Mouse (Mus musculus): ENCODE data around the gene Hist1h2ai. TPM values are rescaled to one million over a fixed set of nuclear protein-coding genes. Genes with fewer than 3 reads are reported as not detected.
"Not testable (repeated sequence)": the region's sequence is repeated elsewhere in the genome, so short reads cannot be mapped to it uniquely, and the experiment has no call there.

Gene Hist1h2ai
- total RNA-seq (2021), result 9.0 and 60.3 TPM in 2 replicates
- long read RNA-seq, result 0 reads

DNA sequence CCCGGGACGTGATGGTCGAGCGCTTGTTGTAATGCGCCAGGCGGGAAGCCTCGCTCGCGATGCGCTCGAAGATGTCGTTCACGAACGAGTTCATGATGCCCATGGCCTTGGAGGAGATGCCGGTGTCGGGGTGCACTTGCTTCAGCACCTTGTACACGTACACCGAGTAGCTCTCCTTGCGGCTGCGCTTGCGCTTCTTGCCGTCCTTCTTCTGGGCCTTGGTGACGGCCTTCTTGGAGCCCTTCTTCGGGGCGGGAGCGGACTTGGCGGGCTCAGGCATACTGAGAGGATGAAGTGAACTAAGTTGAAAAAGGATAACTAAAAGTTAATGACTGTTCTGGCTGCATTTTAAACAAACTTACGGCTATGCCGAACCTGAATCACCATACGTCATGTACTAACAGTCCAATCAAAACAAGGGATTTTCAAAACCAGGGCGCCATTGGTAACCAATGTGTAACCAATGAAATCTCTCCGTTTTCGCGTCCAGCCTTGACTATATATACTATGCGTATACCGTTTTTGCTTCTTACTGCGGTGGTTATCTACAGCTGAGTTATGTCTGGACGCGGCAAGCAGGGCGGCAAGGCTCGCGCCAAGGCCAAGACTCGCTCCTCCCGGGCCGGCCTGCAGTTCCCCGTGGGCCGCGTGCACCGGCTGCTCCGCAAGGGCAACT lies at the start of gene Hist1h2ai, which contains the start of gene Hist1h2bl:
TSS of gene Hist1h2ai (plus strand) at position 559 of the 676 bp plus-strand sequence.
TSS of gene Hist1h2bl (minus strand) at position 280 of the 676 bp plus-strand sequence.
- peak; percentile 60 for DNase-seq

DNA sequence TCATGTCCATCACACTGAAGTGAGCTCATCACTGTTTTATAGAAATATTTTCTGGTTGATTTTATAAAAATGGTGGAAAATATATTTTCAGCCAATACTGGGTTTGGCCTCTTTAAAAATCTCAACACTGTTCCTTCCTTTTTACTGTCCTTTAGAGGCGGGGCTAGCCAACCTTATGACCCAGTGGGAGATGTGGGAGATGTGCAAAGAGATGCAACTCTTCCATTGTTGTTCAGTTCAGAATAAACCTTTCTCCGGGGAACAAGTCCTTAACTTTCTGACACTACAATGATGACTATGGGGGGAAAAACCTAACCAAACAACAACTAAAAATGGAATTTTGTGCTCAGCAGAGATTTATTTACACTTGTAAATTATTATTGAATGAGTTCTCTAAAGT lies 38.9 kb upstream of the Hist1h2ai start, which contains the start of gene Olfr1360:
TSS of gene Olfr1360 (minus strand) at position 101 of the 400 bp plus-strand sequence.
- DNase-seq, result no peak

- DNase-seq, result no peak
Measured at GRCm38 (mm10) chr13:21697811-21698210, 18.4 kb upstream of the Hist1h2ai start, which contains the start of gene Olfr1359. Gene Olfr1359 (plus strand): TSS chr13:21698111.

- DNase-seq, result no peak
Measured at GRCm38 (mm10) chr13:21706669-21707068, 9.6 kb upstream of the Hist1h2ai start.

DNA sequence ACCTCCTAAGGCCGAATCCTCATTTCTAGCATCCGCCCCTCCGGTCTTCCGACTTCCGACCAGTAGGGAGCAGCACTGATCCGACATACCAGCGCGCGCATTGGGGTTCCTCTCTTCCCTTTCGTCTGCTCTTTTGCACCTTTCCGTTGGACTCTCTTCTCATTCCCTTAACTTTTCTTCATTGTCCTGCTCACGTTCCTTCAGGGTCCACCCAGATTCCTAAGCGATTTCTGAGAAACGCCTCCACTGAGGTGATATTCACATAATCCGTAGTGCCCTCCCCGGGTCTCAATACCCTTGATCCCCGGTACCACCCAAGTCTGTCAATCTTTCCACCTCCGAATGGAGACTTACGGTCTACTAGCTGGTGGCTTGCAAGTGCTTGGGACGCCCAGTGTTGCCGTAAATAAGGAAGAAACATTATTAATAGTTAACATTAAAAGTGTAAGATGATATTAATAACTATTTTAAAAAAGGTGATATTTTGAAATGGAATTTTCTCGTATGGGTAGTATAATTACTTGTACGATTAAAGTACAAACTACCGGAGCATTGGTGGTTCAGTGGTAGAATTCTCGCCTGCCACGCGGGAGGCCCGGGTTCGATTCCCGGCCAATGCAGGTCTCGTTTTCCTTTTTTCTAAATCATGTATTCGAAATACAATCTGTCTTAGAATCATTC lies 6.1 kb upstream of the Hist1h2ai start:
- DNase-seq, result peak; percentile 85

GRCm38 (mm10) chr13:21710821-21711525 lies 5.2 kb upstream of the Hist1h2ai start:
- DNase-seq, result peak; percentile 67

- DNase-seq, result no peak
Measured at GRCm38 (mm10) chr13:21711698-21712097, 4.5 kb upstream of the Hist1h2ai start.

DNA sequence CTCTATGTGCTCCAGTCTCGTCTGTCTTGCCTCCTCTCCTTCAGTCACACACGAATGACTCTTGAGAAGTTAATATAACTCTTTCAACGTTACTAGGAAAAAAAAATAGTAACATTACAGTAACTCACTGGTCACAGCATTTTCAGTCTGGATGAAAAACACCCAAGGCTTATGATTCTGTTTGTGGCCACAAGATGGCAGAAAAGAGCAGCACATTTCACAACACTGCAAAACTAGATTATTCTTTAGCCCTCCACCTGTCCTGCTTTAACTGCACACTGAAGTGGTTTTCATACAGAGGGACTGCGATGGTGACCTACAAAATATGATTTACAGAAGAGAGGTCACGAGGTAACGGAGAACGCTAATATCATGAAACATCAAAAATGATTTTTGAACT lies 1.5 kb upstream of the Hist1h2ai start:
- DNase-seq, result peak; percentile 29

- DNase-seq, result no peak
Measured at GRCm38 (mm10) chr13:21715131-21715863, 925 bp upstream of the Hist1h2ai start.

- not testable (repeated sequence) for DNase-seq
Measured at GRCm38 (mm10) chr13:21716540-21717391, 544 bp downstream of the Hist1h2ai start.

GRCm38 (mm10) chr13:21717397-21718357 lies 1.5 kb downstream of the Hist1h2ai start, which contains the start of gene Hist1h3h:
Gene Hist1h3h (plus strand): TSS chr13:21717659.
- peak; percentile 69 for DNase-seq

- no peak for DNase-seq
Measured at GRCm38 (mm10) chr13:21718381-21719080, 2.3 kb downstream of the Hist1h2ai start.

- DNase-seq, result not testable (repeated sequence)
Measured at GRCm38 (mm10) chr13:21721107-21721756, 5.0 kb downstream of the Hist1h2ai start.

- peak; percentile 30 for DNase-seq
Measured at GRCm38 (mm10) chr13:21721757-21722372, 5.6 kb downstream of the Hist1h2ai start, which contains the start of gene Hist1h2bm. Gene Hist1h2bm (plus strand): TSS chr13:21722044.

GRCm38 (mm10) chr13:21722373-21722925 lies 6.2 kb downstream of the Hist1h2ai start:
- DNase-seq, result no peak

DNA sequence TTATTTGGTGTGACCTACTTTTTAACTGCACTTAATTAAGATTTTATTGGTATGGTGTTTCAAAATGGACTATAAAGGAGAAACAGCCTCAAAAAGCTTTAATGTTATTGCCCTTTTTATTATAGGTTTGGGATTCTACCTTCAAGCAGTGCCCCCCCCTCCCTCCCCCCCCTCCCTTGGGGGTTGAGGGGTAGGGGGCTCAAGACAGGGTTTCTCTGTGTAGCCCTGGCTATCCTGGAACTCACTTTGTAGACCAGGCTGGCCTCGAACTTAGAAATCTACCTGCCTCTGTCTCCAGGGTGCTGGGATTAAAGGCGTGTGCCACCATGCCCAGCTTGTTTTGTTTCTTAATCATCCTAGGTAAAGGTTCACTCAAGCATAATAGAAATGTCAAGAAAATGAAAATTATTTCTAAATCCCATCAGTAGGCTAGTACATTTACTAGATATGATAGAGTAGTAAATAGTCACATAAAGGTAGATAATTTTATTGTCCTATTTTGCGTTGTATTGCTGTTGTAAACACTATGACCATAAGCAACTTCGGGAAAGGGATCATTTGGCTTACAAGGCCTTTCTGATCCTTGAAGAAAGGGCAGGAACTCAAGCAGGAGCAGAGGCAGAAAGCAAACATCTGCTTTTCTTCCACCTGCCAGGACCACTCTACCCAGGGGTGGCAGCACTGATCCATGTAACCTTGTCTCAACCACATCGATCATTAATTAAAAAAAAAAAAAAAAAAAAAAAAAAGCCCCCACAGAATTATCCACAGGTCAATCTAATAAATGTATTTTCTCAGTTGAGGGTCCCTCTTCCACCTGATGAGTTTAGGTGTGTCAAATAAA lies 7.0 kb downstream of the Hist1h2ai start:
- DNase-seq, result no peak
